Mouse (Mus musculus) megakaryocyte, embryonic 14.5 days (primary cell): ENCODE measurements around the gene Atp5mpl. TPM values are rescaled to one million over a fixed set of nuclear protein-coding genes. Genes with fewer than 3 reads are reported as not detected.
A peak's percentile ranks its signal among the peaks of the same experiment; 100 is the strongest.
"Not testable (repeated sequence)": the region's sequence is repeated elsewhere in the genome, so short reads cannot be mapped to it uniquely, and the experiment has no call there.

Experiments used
- H3K27me3 ChIP-seq: replicated peaks from 2 replicates; pipeline ENCODE3; 2012; ENCODE audit warnings: inconsistent platforms
- H3K36me3 ChIP-seq: replicated peaks from 2 replicates; pipeline ENCODE3; 2012; ENCODE audit warnings: low read length, inconsistent platforms, mixed read lengths
- H3K4me1 ChIP-seq: 2 replicates; pipeline ENCODE4 v1.6.1; 2012; ENCODE audit warnings: inconsistent platforms
- H3K4me3 ChIP-seq: replicated peaks from 2 replicates; pipeline ENCODE3; 2012; ENCODE audit warnings: moderate library complexity, mild to moderate bottlenecking, inconsistent platforms
- H3K9me3 ChIP-seq: 2 replicates; pipeline ENCODE4 v1.6.1; 2012; ENCODE audit warnings: inconsistent platforms
- FLI1 ChIP-seq: IDR thresholded peaks from 2 replicates; pipeline ENCODE4 v1.6.1; 2012; ENCODE audit warnings: low read length, inconsistent platforms, mixed read lengths
- GATA1 ChIP-seq: IDR thresholded peaks from 3 replicates; pipeline ENCODE4 v1.6.1; 2012; ENCODE audit warnings: mixed read lengths, low read length, inconsistent platforms, borderline replicate concordance
- polyA plus RNA-seq: library from polyadenylated mRNA; stranded (reverse); fragments of >175 nt; gene quantifications from 2 replicates; pipeline ENCODE4 v1.2.3, GENCODE M21; 2012; ENCODE audit warnings: low replicate concordance; ENCODE audit not compliant: insufficient read depth

The Atp5mpl gene
- polyA plus RNA-seq, 1 experiment = 15.5 TPM

DNA sequence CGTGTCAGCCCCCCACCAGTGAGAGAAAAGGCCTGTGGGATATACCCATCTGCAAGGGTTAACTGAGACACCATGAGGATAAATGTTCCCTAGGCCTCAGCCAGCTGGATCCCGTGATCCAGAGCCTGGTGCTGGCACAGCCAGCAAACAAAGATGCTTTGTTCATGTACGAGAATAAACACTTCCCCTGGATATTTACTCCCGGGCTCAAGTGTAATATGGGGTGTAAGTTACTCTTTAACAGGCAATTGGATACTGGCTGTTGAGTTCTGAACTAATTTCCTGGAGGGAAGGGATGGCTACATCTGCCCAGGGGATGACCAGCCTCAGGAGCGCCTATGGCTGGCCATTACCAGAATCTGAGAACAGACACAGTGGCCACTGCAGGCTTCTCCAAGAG, 15.1 kb downstream of the Atp5mpl start:
- Histone ChIP-seq H3K9me3 (no peaks in the 10 kb centered on the region), H3K4me3 (no peak overlapping the region), H3K36me3 (peaks cover 12% of the 10 kb centered on the region), H3K27me3 (peaks cover 2% of the 10 kb centered on the region), H3K4me1 (peaks cover 33% of the 10 kb centered on the region)
- no peak for TF ChIP-seq FLI1
- TF ChIP-seq GATA1 = no peak

GRCm38 (mm10) chr12:111950486-111950885, 16.3 kb downstream of the Atp5mpl start:
- Histone ChIP-seq H3K27me3 (peaks cover 2% of the 10 kb centered on the region), H3K4me3 (no peak overlapping the region), H3K4me1 (peaks cover 41% of the 10 kb centered on the region), H3K9me3 (no peaks in the 10 kb centered on the region), H3K36me3 (peaks cover 12% of the 10 kb centered on the region)
- TF ChIP-seq FLI1 (no peak), GATA1 (no peak)

- peaks cover 62% of the 10 kb centered on the region for H3K4me1 ChIP-seq
- H3K36me3 ChIP-seq = peaks cover 27% of the 10 kb centered on the region
- H3K27me3 ChIP-seq = no peaks in the 10 kb centered on the region
- no peaks in the 10 kb centered on the region for H3K9me3 ChIP-seq
- H3K4me3 ChIP-seq = peak overlapping the region; percentile 83
- TF ChIP-seq FLI1 (no peak), GATA1 (no peak)
These were observed 20.1 kb downstream of the Atp5mpl start for GRCm38 (mm10) chr12:111946716-111947115.

GRCm38 (mm10) chr12:111945765-111946655, 20.8 kb downstream of the Atp5mpl start:
- H3K27me3 ChIP-seq, H3K9me3 ChIP-seq: not testable (repeated sequence)
- peaks cover 27% of the 10 kb centered on the region for H3K36me3 ChIP-seq
- H3K4me3 ChIP-seq = peak overlapping the region; percentile 90
- H3K4me1 ChIP-seq = peaks cover 69% of the 10 kb centered on the region

DNA sequence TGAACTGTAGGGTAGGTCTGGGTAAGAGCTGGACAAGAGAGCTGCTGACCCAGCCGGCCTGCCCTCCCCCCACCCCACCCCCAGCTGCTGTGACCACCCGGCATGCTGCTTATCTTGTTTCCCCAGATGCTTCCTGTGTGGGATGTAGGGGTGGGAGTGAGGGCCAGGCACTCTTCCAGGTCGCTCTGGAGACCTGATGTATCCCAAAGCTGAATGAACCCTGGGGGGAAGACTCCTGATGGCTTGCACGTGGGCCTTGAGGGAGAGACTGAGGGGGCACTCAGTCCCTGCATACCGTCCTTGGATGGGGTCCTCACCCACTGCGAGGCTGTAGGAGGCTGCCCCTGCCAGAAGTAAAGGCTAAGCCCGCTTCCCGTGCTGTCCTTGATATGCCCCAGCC, 21.7 kb downstream of the Atp5mpl start:
- no peaks in the 10 kb centered on the region for H3K9me3 ChIP-seq
- H3K27me3 ChIP-seq = no peaks in the 10 kb centered on the region
- H3K4me3 ChIP-seq = peak overlapping the region; percentile 90
- peaks cover 78% of the 10 kb centered on the region for H3K4me1 ChIP-seq
- peaks cover 28% of the 10 kb centered on the region for H3K36me3 ChIP-seq
- TF ChIP-seq GATA1 = no peak; the same call in 2 of the 3 replicates
- TF ChIP-seq FLI1 = peak; percentile 80

DNA sequence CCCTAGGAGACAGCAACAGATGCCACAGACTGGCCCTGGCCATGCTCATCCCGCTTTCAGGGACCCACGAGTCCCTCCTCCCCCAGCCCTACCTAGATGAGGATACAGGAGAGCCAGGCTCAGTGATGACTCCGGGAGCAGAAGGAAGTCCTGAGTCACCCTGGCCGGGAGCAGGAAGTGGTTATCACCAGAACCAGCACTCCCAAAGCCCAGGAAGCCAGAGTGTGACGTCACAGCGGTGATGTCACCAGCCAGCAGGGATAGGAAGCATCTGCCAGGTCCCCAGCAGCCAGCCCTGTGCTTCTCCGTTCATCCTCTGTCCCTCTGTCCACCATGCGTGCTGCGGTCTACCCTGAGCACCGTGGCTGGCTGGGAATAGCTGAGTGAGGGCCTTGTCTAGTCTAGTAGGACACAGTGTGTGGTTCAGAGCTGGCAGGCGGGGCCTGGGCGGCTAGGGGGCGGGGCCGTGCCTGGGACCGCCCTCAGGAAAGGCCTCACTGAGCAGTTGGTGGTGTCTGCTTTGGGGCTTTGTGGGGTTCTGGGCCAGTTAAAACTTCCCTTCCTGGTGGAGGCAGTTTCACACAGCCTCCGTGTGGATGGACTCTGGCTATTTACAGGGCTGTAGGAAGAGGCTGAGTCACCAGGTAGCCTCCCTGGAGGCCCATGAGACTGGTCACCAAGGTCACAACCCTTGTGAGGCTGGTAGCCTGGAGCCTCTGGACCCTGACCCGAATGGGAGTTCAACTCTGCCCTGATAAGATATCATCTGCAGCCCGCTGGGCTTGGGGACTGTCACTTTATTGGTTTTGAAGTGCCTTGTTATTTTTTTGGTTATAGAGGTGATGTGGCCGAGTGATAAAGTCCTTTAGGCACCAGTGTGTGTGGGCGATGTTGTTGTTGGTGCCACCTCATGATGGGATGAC, 22.5 kb downstream of the Atp5mpl start:
- H3K9me3 ChIP-seq, H3K27me3 ChIP-seq: not testable (repeated sequence)
- H3K36me3 ChIP-seq = peaks cover 28% of the 10 kb centered on the region
- peak overlapping the region; percentile 91 for H3K4me3 ChIP-seq
- H3K4me1 ChIP-seq = peaks cover 86% of the 10 kb centered on the region
- TF ChIP-seq GATA1 = peak; percentile 57; the same call in 2 of the 3 replicates

DNA sequence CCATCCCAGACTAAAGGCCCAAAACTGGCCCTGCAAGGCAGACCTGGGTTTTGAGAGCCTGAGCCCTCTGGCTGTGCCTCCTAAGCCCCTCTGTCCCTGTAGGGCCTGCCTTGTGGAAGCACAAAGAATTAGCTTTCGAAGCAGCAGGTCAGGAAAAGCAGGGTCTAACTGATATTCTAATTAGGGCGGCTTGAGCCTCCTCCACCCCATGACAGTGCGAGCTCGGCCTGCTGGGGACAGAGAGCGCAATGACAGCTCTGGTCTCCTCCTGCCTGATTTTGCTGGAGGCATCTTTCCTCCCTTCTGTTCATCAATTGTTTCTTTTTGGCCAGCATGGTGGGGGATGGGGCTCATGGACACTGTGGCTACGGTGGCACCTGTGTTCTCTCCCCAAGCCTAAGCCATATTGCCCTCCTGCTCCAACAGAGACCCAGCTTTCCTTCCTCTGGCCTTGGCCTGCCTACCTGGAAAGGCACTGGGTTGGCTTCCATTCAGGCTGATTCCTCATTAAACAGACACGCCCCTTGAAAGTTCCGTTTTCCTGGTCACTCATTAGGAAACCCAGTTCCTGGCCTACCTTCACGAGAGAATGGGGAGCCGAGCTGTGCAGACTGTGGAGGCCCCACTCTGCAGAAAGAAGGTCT, 23.2 kb downstream of the Atp5mpl start:
- TF ChIP-seq GATA1 = no peak
- no peak for TF ChIP-seq FLI1
- H3K9me3 ChIP-seq = no peaks in the 10 kb centered on the region
- peaks cover 88% of the 10 kb centered on the region for H3K4me1 ChIP-seq
- peaks cover 28% of the 10 kb centered on the region for H3K36me3 ChIP-seq
- peak overlapping the region; percentile 91 for H3K4me3 ChIP-seq
- H3K27me3 ChIP-seq = no peaks in the 10 kb centered on the region

GRCm38 (mm10) chr12:111938623-111939177, 28.1 kb downstream of the Atp5mpl start:
- H3K27me3 ChIP-seq = no peaks in the 10 kb centered on the region
- no peaks in the 10 kb centered on the region for H3K9me3 ChIP-seq
- TF ChIP-seq GATA1 = no peak
- TF ChIP-seq FLI1 = no peak
- H3K36me3 ChIP-seq = peaks cover 28% of the 10 kb centered on the region
- peak overlapping the region; percentile 25 for H3K4me3 ChIP-seq
- peaks cover 100% of the 10 kb centered on the region for H3K4me1 ChIP-seq
